Mouse (Mus musculus) cerebellum, adult 2 months (tissue): Measurements from ENCODE around the gene Speg.

Experiments
- CTCF ChIP-seq: fragments of 200-500 bp; IDR thresholded peaks from 2 replicates; pipeline ENCODE4 v1.5.1; 2011; ENCODE audit warnings: low read depth, mild to moderate bottlenecking, control low read depth, low read length, moderate library complexity, borderline replicate concordance; ENCODE audit not compliant: insufficient read depth
- POLR2A ChIP-seq: fragments of 200-500 bp; IDR thresholded peaks from 2 replicates; pipeline ENCODE4 v1.6.1; 2011; ENCODE audit warnings: low read length, control low read depth, borderline replicate concordance; ENCODE audit not compliant: insufficient read depth

DNA sequence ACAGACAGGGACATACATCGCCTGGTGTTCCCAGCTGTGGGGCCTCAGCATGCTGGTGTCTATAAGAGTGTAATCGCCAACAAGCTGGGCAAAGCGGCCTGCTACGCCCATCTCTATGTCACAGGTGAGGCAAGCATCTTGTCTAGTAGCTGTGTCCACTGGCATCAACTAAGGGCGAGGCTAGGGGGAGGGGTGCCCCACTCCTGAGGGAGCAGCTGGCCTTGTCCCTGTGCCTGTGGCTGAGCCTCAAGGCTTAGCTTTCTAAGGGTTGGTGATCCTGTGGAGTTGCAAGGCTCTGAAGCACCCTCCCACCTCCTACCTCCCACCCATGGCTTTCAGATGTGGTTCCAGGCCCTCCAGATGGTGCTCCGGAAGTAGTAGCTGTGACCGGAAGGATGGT, 34.9 kb downstream of the Speg start:
- no peak for TF ChIP-seq POLR2A
- no peak for TF ChIP-seq CTCF
